Mouse (Mus musculus): ENCODE data around the gene Trip10.

Gene Trip10

GRCm38 (mm10) chr17:57286718-57287355 lies 37.6 kb downstream of the Trip10 start:
- in situ Hi-C loops (cut with MboI, MseI) = loop anchor here (25.0 kb wide), 1 partner anchor 1000 kb away; the partner anchor contains the start of genes Plin3 and Ticam1

GRCm38 (mm10) chr17:57289252-57289651 lies 40.0 kb downstream of the Trip10 start:
- in situ Hi-C loops (cut with MboI, MseI) = loop anchor here (25.0 kb wide), 1 partner anchor 1002 kb away; the partner anchor contains the start of genes Plin3 and Ticam1

GRCm38 (mm10) chr17:57290001-57290670 lies 40.9 kb downstream of the Trip10 start:
- in situ Hi-C loops (cut with MboI, MseI) = loop anchor here (25.0 kb wide), 1 partner anchor 1003 kb away; the partner anchor contains the start of genes Plin3 and Ticam1

- in situ Hi-C loops (cut with MboI, MseI) = loop anchor here (25.0 kb wide), 1 partner anchor 1003 kb away; the partner anchor contains the start of genes Plin3 and Ticam1
Measured at GRCm38 (mm10) chr17:57290671-57291055, 41.4 kb downstream of the Trip10 start.

GRCm38 (mm10) chr17:57292302-57292701 lies 43.0 kb downstream of the Trip10 start:
- in situ Hi-C loops (cut with MboI, MseI) = loop anchor here (25.0 kb wide), 1 partner anchor 1005 kb away; the partner anchor contains the start of genes Plin3 and Ticam1

- in situ Hi-C loops (cut with MboI, MseI) = loop anchor here (25.0 kb wide), 1 partner anchor 1006 kb away; the partner anchor contains the start of genes Plin3 and Ticam1
Measured at GRCm38 (mm10) chr17:57292968-57293367, 43.7 kb downstream of the Trip10 start.

- in situ Hi-C loops (cut with MboI, MseI) = loop anchor here (25.0 kb wide), 1 partner anchor 1009 kb away; the partner anchor contains the start of genes Plin3 and Ticam1
Measured at GRCm38 (mm10) chr17:57295935-57296334, 46.7 kb downstream of the Trip10 start.

GRCm38 (mm10) chr17:57297040-57297439 lies 47.8 kb downstream of the Trip10 start:
- in situ Hi-C loops (cut with MboI, MseI) = loop anchor here (25.0 kb wide), 1 partner anchor 1010 kb away; the partner anchor contains the start of genes Plin3 and Ticam1

- in situ Hi-C loops (cut with MboI, MseI) = no loop called here
Measured at GRCm38 (mm10) chr17:57305593-57305992, 56.3 kb downstream of the Trip10 start.

- in situ Hi-C loops (cut with MboI, MseI) = no loop called here
Measured at GRCm38 (mm10) chr17:57307074-57307473, 57.8 kb downstream of the Trip10 start.

- in situ Hi-C loops (cut with MboI, MseI) = no loop called here
Measured at GRCm38 (mm10) chr17:57311801-57312200, 62.5 kb downstream of the Trip10 start.

Measured in T-helper 1 cell (primary cell).